Mouse (Mus musculus) adrenal gland (tissue): Measurements from ENCODE around the gene Fmod.

Experiments used
- intact Hi-C: fragments of 180-260 bp; cut with DNase I; formaldehyde crosslinking; loops from one replicate; pipeline ENCODE4 v1.15.1; 2025

The Fmod gene

DNA sequence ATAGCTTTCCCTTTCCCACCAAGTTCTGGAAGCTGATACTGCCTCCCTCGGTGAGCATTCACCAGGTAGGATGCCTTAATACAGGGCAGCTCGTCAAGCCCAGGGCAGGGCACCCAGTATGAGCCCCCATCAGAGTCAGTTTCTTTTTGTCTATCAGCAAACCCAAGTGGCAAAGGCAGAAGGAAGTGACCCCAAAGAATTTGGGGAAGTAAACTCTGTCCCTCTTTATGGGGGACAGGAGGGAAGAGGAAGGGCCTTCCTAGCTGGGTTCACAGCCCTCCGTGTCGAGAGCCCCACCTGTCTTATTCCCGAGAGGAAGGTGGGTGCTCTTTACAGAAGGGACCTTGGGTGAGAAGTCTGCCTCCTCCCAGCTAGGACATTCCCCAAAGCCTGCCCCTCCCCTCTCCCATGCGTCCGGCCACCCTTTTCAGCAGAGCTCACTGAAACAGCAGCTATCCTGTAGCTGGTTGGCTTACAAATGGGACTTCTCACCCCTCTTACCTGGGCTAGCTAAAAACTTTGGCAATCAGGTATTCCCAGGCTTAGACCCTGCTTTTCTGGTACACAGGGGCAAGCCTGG, 58.1 kb downstream of the Fmod start:
- intact Hi-C loops: loop anchor here (2.0 kb wide), 1 partner anchor 14 kb away; no protein-coding TSS in a partner anchor

DNA sequence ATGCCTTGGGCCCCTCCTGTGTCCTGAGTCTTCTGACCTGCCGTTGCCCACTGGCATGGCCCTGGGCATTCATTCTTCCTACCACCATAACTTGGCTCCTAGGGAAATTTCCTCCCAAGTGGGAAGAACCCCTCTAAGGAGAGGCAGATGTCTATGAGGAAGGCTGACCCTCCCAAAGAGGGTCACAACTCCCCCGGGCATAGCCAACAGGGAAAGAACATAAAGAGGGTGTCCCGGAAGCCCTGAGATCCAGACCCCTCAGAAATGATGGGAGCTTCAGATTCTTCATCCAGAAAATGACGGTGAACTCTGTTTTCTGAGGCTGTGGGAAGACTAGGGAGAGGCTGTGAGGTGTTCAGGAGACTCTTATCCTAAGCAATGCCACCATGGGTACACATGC, 58.7 kb downstream of the Fmod start:
- intact Hi-C loops: loop anchor here (2.0 kb wide), 1 partner anchor 15 kb away; no protein-coding TSS in a partner anchor

DNA sequence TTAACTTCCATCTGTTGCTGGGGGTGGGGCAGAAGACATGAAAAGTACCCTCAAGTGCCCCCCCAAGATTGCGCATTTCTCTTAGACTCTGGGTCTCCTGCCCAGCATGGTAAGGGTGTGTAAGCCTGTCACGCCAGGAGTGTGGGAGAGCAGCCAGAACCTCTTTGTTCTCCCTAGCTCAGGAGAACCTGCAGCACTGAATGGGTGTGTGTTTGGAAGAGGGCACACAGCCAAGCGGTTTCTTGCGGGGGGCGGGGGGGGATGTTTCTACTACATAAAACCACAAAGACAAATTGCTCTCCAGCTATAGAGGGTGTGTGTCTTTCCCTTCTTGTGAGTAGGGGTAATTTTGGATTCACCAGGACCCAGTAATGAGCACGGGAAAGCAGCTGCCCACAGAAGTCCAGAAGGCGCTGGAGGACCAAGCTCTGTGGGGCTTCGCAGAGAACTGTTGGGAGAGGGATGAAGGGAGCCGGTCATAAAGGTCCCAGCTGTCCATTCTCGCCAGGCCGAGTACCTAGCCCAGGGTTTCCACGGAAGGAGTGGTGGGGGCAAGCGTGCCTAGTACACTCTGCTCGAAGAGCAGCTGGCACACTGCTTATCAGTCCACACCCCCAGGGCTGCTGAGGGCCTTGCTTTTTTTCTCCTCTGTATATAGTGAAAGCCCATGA, 59.3 kb downstream of the Fmod start:
- intact Hi-C loops: no loop called here

DNA sequence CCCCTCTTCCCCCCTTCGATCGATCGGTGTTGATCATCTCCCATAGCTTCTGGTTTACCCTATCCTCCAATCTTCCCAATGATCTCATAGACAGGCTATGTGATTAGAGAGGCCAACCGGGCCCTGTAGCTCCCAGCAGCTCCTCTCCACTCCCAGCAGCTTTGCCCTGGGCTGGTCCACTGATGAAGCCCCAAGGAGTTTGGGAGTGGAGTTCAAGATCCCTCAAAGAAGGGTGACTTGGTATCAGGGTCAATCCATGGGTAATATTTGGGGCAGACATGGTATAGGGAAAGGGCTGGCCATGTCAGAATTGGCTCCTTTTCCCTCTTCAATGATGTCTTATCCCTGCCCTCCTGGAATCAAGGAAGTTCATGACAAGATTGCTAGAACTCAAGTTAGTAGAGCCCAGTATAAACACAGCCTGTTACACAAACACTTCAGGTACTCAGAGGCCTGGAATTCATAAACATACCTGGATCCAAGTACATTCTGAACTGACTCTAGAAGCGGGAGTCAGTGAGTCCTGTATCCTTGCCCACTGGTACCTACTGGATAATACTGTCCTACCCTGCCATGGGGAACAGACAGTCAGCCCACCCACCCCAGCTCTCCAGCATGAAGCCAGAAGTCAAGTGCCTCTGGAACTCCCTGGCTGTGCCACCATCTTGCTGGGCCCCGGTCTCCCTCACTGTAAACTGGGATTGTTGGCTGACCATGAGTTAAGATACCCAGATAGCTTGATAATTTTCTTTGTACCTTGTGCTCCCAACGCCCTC, 60.2 kb downstream of the Fmod start:
- intact Hi-C loops: no loop called here
